Mouse (Mus musculus) G1E (cell line): Measurements from ENCODE around the gene Ric8a.

ENCODE experiments used
- CTCF ChIP-seq: IDR thresholded peaks from 2 replicates; pipeline ENCODE4 v1.5.1; 2012; ENCODE audit warnings: low read depth, low read length, inconsistent platforms, mixed read lengths
- GATA1 ChIP-seq: IDR thresholded peaks from 2 replicates; pipeline ENCODE4 v1.6.1; 2012; ENCODE audit warnings: borderline replicate concordance, low read length, inconsistent platforms, mixed read lengths
- GATA2 ChIP-seq: IDR thresholded peaks from 2 replicates; pipeline ENCODE4 v1.6.1; 2012; ENCODE audit warnings: low read depth, low read length, inconsistent platforms, borderline replicate concordance
- POLR2AphosphoS5 ChIP-seq: IDR thresholded peaks from 2 replicates; pipeline ENCODE4 v1.6.1; 2012; ENCODE audit warnings: low read depth, low read length, inconsistent platforms; ENCODE audit not compliant: insufficient replicate concordance
- TAL1 ChIP-seq: conservative IDR thresholded peaks from 2 replicates; pipeline ENCODE4 v1.6.1; 2012; ENCODE audit warnings: low read depth, low read length, inconsistent platforms, mixed read lengths

DNA sequence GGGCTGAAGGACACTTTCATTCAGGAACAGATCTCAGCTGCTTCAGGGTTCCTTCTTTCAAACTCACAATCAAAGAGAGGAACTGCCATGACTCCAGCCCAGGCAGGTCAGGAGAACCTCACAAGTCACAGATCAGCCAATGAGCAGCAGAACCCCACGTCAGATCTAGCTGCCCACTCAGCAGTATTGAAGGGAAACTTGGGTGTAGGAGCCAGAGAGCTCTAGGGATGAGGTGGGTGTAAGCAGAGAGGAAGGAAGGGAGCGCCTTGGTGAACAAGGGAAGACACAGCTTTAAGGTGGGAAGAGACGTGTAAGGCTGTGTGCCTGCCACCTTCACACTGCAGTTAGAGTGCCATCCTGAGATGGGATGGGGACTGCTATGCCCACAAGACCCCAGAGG lies 55.5 kb downstream of the Ric8a start:
- TF ChIP-seq CTCF: no peak
- TF ChIP-seq TAL1: no peak
- TF ChIP-seq POLR2AphosphoS5: no peak
- no peak for TF ChIP-seq GATA1
- no peak for TF ChIP-seq GATA2
